Mouse (Mus musculus) T-helper 2 cell (primary cell): ENCODE measurements around the gene Stxbp6.
"Not testable (repeated sequence)": the region's sequence is repeated elsewhere in the genome, so short reads cannot be mapped to it uniquely, and the experiment has no call there.

Experiments
- in situ Hi-C: fragments of 300-600 bp; cut with MboI, MseI; formaldehyde crosslinking; loops from one replicate; pipeline ENCODE4 v1.15.1; 2025; ENCODE audit warnings: high pct_unique_total_duplicates

The Stxbp6 gene

GRCm38 (mm10) chr12:45056372-45056771 lies 18.1 kb downstream of the Stxbp6 start:
- in situ Hi-C loops, result no loop called here

GRCm38 (mm10) chr12:45053319-45053718 lies 21.2 kb downstream of the Stxbp6 start:
- in situ Hi-C loops, result no loop called here

DNA sequence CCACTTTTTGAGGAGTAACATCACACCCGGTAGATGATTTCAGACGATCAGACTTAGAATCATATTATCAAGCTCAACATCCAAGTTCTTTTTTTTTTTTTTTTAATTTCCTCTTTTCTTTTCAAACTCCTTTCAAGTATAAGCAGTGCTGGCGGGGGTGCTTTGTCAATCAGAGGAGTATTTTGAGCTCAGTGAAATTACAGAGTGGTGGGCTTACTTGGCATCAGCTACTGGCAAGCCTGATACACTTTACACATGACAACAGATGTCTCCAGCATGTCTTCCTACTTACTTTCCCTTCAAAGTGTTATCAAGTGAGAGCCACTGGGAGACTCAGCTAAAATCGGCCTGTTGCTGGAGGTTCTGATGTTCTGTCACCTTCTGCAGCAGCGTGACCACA lies 21.6 kb downstream of the Stxbp6 start:
- in situ Hi-C loops, result no loop called here

GRCm38 (mm10) chr12:45049894-45050293 lies 24.6 kb downstream of the Stxbp6 start:
- in situ Hi-C loops, result no loop called here

DNA sequence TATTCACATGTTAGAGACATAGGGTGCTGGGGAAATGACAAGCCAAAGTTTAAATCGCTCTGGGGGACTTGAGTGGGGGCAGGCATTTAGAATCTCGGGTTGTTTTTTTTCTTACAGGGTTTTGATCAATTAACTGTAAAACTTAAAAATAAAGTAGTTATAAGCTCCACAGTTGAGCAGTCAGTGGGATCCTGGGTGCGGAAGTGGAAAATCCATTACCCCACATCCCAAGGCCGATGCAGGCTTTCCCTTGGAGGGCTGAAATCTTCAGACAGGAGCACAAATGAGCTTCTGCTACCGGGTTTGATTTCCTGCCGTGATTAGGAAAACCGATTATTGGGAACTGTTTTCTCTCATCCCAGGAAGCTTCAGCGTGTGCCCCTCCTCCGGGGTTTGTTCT lies 26.8 kb downstream of the Stxbp6 start:
- in situ Hi-C loops, result not testable (repeated sequence)

GRCm38 (mm10) chr12:45047172-45047571 lies 27.3 kb downstream of the Stxbp6 start:
- in situ Hi-C loops, result no loop called here

DNA sequence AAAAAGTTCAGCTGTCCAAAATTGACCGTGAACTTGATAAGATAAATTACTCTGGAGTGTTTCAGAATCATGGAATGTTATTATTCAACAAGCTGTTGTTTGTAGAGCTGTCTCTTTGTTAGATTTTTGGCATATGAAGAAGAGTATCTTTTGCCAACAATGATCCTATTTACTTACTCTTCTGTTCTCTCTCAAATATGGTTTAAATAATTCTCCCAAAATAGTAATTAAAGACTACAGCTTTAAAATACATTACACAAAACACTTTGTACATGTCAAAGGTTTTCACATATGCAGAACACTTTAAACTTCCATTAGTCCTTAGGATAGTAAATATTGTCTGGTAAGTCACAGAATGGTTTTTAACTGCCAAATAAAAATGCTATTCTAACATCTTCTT lies 29.9 kb downstream of the Stxbp6 start:
- in situ Hi-C loops, result no loop called here

GRCm38 (mm10) chr12:45042591-45043091 lies 31.9 kb downstream of the Stxbp6 start:
- in situ Hi-C loops, result no loop called here

DNA sequence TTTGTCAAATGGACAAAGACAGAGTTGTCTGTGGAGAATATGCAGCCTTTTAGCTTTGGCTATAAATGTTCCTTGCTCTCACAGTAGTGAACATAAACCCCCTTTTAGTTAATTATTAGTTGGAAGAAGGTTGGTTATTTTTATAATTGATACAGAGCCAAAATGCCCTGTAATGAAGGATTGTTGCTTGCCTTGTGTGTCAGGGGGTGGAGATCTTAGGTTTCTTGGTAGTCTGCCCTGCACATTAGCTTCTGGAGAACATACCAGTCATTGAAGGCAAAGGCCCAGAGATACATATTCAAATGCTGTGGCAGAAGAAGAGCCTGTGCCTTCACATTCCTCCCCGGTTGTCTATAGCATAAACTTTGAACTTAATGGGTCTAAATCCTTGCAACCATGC lies 37.0 kb downstream of the Stxbp6 start:
- in situ Hi-C loops, result no loop called here

DNA sequence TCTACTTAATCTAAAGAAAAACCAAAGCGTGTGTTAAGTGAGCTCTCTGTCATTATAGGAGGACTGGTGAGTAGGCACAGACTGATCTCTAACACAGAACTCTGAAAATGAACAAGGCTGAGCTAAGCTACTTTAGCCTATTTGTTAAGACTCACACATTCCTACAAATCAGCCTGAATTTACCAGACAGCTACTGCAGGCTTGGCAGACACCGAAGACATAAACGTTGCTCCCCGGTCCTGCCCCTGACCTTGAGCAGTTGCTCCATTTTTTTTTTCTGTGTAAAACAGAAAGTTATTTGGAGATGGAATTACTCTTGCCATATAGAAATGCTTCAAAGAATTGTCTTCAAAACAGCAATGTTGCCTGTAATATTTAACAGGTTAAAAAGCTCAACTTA lies 37.4 kb downstream of the Stxbp6 start:
- in situ Hi-C loops, result no loop called here

DNA sequence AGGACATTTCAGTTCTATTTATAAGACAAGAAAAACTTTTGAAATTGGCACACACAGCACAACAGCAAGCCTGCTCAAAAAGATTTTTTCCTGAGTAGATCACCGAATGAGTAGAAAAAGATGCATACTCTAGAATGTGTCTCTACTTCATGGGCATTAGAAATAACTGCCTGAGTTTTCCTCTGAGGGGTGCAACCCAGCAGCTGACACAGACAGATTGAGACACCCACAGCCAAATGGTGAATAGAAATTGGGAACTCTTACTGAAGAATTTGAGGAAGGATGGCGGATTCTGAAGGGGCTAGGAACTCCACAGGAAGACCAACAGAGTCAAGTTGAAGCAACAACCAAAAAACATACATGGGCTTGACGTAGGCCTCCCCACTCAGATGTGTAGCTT lies 43.8 kb downstream of the Stxbp6 start:
- in situ Hi-C loops, result no loop called here

GRCm38 (mm10) chr12:45026347-45026746 lies 48.2 kb downstream of the Stxbp6 start:
- in situ Hi-C loops, result no loop called here

GRCm38 (mm10) chr12:45020018-45020417 lies 54.5 kb downstream of the Stxbp6 start:
- in situ Hi-C loops, result no loop called here

- in situ Hi-C loops, result no loop called here
These were observed 55.3 kb downstream of the Stxbp6 start for GRCm38 (mm10) chr12:45019059-45019822.

DNA sequence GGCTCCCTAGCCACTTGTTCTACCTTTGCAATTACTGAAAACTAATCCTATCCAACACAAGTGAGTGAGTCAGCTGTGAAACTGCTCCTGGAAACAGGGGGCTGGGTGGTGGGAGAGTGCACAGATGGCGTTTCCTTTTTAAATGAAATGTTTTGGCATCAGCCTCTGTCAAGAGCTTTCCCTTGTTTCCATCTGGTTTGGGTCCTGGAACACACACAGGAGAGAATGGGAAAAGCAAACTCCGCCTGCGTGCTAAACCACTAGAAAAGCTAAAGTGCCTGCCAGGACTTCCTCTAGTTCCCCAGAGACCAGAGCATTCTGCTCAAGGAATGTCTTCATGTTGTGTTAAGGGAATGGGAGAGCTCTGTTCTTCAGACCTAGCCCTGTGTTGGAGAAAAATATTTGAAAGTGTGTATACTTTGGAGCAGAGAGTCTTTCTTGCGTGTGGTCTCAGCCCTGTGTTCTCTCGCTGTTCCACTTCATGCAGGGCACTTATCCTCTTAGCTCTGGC lies 61.2 kb downstream of the Stxbp6 start:
- in situ Hi-C loops, result no loop called here

GRCm38 (mm10) chr12:45011436-45012089 lies 62.9 kb downstream of the Stxbp6 start:
- in situ Hi-C loops, result no loop called here

DNA sequence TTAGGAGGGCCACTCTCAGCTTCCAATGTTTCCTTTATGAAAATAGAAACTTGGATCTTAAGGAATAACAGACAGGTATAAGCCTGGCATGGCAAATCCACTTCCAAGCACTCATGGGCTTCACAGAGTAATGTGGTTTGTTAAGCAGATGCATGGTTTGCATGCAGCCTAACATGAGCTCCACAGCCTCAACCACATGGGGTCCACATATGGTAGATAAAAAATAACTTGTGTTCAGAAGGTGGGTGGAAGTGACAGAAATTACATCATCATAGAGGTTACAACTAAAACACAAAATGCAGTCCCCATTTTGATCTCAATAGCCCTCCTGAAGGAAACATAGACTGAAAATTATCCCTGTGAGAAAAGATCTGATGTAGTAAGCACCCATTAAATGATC lies 63.5 kb downstream of the Stxbp6 start:
- in situ Hi-C loops, result no loop called here

DNA sequence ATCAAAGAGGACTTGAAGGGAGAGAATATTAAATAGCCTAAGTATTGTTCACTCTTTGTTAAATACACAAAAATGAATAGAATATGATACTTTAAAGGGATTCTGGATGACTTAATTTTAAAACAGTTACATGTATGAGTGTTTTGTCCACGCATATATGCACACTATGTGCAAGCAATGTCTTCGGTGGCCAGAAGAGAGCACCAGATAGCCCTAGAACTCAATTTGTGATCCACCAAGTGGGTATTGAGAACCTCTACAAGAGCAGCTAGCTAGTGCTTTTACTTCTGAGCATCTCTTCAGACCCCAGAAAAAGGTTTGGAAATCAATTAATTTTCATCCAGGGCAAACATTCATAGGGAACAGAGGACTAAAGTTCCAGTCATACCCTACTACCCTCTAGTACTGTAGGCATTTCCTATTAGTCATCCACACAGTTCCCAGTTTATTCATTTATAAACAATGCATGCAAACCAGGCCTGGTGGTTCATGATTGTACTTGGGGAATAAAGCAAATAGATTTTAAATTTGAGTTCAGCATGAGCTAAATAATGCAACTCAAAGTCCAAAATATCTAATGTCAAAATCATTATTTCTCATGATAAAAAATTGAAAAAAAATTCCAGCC lies 64.4 kb downstream of the Stxbp6 start:
- in situ Hi-C loops, result no loop called here

- in situ Hi-C loops, result no loop called here
These were observed 67.9 kb downstream of the Stxbp6 start for GRCm38 (mm10) chr12:45006569-45006968.

DNA sequence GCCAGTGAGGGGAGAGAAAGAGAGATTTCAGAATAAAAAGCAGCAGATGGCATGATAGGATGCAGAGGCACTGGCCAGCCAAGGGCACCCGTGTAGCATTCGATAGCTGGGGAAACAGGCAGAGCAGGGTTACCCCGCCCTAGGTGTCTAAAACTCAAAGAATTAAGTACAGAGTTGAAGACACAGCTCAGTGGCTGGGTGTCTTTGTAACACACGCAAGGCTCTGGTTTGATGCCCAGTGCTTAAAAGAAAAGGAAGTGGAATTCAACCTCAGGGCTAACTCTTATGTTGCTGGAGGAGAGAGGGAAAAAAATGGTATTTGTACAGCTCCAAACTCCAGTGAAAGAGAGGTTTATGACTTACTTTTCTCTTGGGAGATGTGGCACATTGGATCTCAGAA lies 68.5 kb downstream of the Stxbp6 start:
- in situ Hi-C loops, result no loop called here

GRCm38 (mm10) chr12:45001996-45002395 lies 72.5 kb downstream of the Stxbp6 start:
- in situ Hi-C loops, result loop anchor here (5.0 kb wide), 1 partner anchor 85 kb away; no protein-coding TSS in a partner anchor

DNA sequence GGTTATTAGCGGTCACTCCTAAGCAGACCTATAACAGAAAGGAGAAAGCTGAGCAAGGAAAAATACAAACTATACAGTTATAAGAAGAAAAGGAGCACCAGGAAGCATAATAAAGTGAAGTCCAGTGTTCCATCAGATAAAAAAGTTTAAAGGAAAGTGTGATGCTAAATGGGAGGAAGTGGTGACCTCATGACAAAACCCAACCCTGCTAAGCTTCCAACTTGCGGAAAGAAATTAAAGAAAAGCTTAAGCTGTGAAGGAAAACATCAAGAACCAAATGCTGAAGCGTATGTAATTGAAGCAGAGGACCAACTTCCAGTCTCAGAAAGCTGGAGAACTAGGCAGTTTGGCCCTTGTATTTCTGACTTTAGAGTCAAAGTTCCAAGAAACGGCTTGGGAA lies 77.1 kb downstream of the Stxbp6 start:
- in situ Hi-C loops, result no loop called here
